Mouse (Mus musculus) spleen, adult 2 months (tissue): Measurements from ENCODE around the gene Ryr1. TPM values are rescaled to one million over a fixed set of nuclear protein-coding genes. Genes with fewer than 3 reads are reported as not detected.

ENCODE experiments used
- DNase-seq, 2 experiments: peaks; one replicate each; pipeline versions ENCODE4 v3.0.0 to v3.0.0-alpha.2; 2012 to 2021; ENCODE audit warnings: low spot score in 2 of 2, low read depth in 1 of 2
- H3K27ac ChIP-seq: fragments of 200-500 bp; 2 replicates; pipeline ENCODE4 v1.5.1; 2012; ENCODE audit warnings: low read length, inconsistent platforms; ENCODE audit not compliant: insufficient read depth
- H3K27me3 ChIP-seq: fragments of 200-500 bp; 2 replicates; pipeline ENCODE4 v1.6.1; 2012; ENCODE audit warnings: mild to moderate bottlenecking, moderate library complexity, low read length, inconsistent platforms; ENCODE audit not compliant: control insufficient read depth, insufficient read depth
- H3K36me3 ChIP-seq: fragments of 200-500 bp; 2 replicates; pipeline ENCODE4 v1.6.1; 2012; ENCODE audit warnings: mild to moderate bottlenecking, low read length, inconsistent platforms; ENCODE audit not compliant: control insufficient read depth, insufficient read depth
- H3K4me1 ChIP-seq: fragments of 200-500 bp; 2 replicates; pipeline ENCODE4 v1.6.1; 2011; ENCODE audit warnings: inconsistent platforms; ENCODE audit not compliant: control insufficient read depth, insufficient read depth, insufficient read length
- H3K4me3 ChIP-seq: fragments of 200-500 bp; 2 replicates; pipeline ENCODE4 v1.5.1; 2011; ENCODE audit warnings: mild to moderate bottlenecking, inconsistent platforms; ENCODE audit not compliant: insufficient read depth, insufficient read length; ENCODE audit errors: extremely low read depth
- CTCF ChIP-seq: fragments of 200-500 bp; IDR thresholded peaks from 2 replicates; pipeline ENCODE4 v1.5.1; 2011; ENCODE audit warnings: mild to moderate bottlenecking, inconsistent platforms; ENCODE audit not compliant: insufficient read depth, insufficient read length, insufficient replicate concordance; ENCODE audit errors: extremely low read depth
- POLR2A ChIP-seq: fragments of 200-500 bp; IDR thresholded peaks from 2 replicates; pipeline ENCODE4 v1.6.1; 2011; ENCODE audit warnings: low read depth, low read length, inconsistent platforms
- WGBS: fragments of 180-500 bp; shearing (Covaris S2); methylation state at CpG from one replicate; pipeline ENCODE4 v1.1.7; 2018; 5-methylcytosine and 5-hydroxymethylcytosine counted together
- polyA plus RNA-seq: library from polyadenylated mRNA; depleted of rRNA; stranded (reverse); fragments of >200 nt; gene quantifications from 2 replicates; pipeline ENCODE4 v1.2.3, GENCODE M21; 2012; rRNA removed

Gene Ryr1
- 0.27 TPM in 2 replicates for polyA plus RNA-seq

DNA sequence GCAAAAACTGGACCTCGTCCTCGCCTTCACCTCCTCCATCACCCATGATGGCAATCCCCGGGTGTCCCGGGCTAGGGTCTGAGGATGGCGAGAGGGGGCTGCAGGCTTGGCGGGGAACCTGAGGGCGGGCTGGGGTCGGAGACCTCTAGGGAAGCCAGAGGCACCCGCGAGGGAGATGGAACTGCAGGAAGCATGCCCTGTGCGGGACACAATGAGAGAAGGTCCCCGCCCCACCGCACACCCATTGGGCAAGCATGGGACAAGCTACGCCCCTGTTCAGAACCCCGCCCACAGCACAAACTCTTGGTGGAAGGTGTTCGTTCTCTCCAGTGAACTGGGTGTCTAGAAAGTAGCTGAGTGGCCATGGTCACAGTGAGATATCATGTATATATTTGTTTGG lies at the start of gene Ryr1:
Gene Ryr1, minus strand, starts transcription at position 210 of the 400 bp plus-strand sequence.
- peaks cover 2% of the 10 kb centered on the region; the same call in 1 of the 2 replicates for H3K27me3 ChIP-seq
- peak in 1 of 2 experiments; percentile 17 for DNase-seq
- H3K4me3 ChIP-seq = no peak within 1 kb of the TSS
- TF ChIP-seq CTCF (no peak), POLR2A (no peak)
- H3K36me3 ChIP-seq = no peaks in the 10 kb centered on the region
- no peaks in the 10 kb centered on the region; the same call in 1 of the 2 replicates for H3K4me1 ChIP-seq
- 2% methylated on average over 16 of the region's 16 CpGs for WGBS
- no peak within 1 kb of the TSS for H3K27ac ChIP-seq

DNA sequence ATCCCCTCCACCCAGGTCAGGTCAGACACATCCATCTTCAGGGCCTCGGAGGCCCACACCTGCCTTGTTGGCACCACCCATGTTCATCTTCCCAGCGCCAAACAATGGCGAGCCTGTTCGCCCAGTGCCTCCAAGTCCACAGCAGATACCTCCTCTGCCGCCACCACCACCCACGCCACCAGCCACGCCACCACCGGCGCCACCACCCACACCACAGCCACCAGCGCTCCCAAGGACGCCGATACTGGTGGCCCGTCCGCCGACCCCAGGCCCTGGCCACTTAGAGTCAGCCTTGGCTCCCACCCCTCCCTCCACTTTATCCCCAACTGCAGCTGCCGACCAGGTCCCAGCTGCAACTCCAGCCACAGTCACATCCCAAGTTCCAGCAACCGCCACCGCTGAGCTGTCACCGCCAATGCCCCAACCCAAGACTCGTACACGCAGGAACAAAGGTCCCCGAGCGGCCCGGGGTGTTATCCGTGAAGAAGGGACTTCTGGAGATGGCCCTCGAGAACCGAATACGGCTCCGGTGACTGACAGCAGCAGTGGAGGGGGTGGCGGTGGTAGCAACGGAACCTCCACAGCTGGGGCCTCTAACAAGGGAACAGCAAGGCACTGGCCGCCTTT lies 47.5 kb upstream of the Ryr1 start:
- H3K4me3 ChIP-seq = no peak overlapping the region
- H3K36me3 ChIP-seq = peaks cover 32% of the 10 kb centered on the region
- peaks cover 23% of the 10 kb centered on the region for H3K27me3 ChIP-seq
- no peak for DNase-seq
- 91% methylated on average over 32 of the region's 32 CpGs for WGBS
- no peak for TF ChIP-seq POLR2A
- TF ChIP-seq CTCF = no peak
- peaks cover 20% of the 10 kb centered on the region for H3K4me1 ChIP-seq
- H3K27ac ChIP-seq = no peak overlapping the region

DNA sequence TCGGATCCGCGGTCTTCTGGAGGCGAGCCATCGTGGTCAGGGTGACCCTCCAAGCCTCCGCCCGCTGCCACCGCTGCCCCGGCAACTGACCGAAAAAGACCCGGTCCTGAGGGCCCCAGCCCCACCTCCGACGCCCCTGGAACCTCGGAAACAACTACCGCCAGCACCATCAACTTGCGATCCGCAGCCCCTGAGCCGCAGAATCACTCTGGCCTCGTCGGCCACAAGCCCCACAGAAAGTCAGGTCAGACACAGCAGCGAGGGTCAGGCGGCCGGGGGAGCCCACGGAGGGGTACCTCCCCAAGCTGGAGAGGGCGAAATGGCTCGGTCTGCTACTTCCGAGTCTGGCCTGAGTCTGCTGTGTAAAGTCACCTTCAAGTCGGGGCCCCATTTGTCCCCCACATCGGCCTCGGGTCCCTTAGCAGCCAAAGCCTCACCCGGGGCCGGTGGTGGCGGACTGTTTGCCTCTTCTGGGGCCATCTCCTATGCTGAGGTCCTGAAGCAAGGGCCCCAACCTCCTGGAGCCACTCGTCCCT lies 46.7 kb upstream of the Ryr1 start:
- Histone ChIP-seq H3K4me3 (peak overlapping the region; percentile 48; the same call in 1 of the 2 replicates), H3K4me1 (peaks cover 20% of the 10 kb centered on the region), H3K27me3 (peaks cover 23% of the 10 kb centered on the region), H3K36me3 (peaks cover 32% of the 10 kb centered on the region), H3K27ac (no peak overlapping the region)
- DNase-seq = no peak
- no peak for TF ChIP-seq CTCF
- TF ChIP-seq POLR2A = no peak
- WGBS = 9% methylated on average over 34 of the region's 34 CpGs

DNA sequence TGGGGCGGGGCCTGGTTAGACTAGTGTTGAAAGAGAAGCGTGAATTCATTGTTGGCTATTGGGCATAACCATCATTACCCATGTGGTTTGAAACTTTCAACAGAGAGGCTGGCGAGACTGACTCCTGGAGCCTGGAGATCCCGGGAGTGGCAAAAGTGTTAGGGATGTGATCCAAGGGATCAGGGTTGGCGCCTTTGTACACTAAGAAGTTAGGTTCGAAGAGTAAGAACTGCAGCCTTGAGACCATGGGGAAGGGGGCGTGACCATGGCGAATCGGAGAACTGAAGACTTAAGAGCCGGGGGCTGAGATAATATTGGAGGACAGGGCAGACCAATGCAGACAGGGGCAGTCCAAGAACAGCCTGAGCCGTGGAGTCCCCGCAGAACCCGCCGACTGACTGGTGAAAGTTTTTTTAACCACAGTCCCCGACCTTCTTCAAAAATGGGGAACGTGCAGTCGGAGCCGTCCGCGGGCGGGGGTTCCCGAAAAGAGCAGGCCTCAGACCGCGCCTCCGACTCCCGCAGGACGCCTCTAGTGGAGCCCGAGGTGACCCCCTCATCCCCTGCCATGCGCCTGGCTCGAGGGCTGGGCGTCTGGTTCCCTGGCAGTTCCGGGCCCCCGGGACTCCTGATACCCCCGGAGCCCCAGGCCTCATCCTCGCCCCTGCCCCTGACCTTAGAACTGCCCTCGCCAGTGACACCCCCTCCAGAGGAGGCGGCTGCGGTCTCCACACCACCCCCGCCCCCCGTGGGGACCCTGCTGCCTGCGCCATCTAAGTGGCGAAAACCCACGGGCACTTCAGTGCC lies 46.0 kb upstream of the Ryr1 start:
- peak in 1 of 2 experiments; percentile 37 for DNase-seq
- Histone ChIP-seq H3K27me3 (peaks cover 23% of the 10 kb centered on the region), H3K36me3 (peaks cover 27% of the 10 kb centered on the region)

DNA sequence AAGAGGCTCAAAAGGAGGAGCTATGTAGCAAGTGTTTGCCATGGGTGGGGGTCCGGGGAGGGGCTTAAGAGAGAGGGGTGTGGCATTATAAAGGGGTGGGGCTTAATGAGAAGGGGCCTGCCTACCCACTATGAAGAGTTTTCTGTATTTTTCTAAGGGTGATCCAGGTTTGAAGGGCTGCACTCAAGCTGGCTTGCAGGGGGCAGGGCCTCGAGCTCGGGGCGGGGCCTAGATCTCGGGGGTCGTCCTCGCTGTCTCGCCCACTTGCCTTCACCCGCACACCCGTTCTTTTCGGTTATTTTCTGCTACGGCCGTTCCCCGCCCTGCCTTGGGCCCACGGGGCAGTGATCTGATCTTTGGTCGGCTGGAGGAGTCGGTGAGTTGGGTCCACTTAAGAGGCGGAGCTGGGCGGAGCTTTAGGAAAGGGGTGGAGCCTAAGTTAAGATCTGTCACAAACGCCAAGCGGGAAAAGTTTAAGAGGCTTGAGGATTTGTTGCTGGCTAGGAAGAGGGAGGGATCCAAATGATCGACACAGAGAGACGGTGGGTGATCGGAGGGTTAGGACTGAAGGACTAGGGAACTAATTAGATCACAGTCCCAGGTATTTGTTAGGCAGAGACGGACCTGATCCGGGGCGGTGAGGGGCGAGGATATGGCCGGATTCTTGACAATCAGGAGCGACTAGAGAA lies 45.2 kb upstream of the Ryr1 start, which contains the start of the genes Ggn and Spred3:
Gene Ggn, plus strand, starts transcription at position 145 of the 689 bp plus-strand sequence.
Gene Spred3, minus strand, starts transcription at position 346 of the 689 bp plus-strand sequence.
- DNase-seq = peak in 1 of 2 experiments; percentile 36
- Histone ChIP-seq H3K4me3 (peak within 1 kb of the TSS; percentile 48), H3K36me3 (peaks cover 19% of the 10 kb centered on the region), H3K27me3 (peaks cover 23% of the 10 kb centered on the region), H3K4me1 (peaks cover 20% of the 10 kb centered on the region), H3K27ac (no peak within 1 kb of the TSS)
- TF ChIP-seq CTCF (no peak), POLR2A (no peak)
- WGBS = under 1% methylated on average over 30 of the region's 30 CpGs

More for the DNA sequence above, 46.0 kb upstream of the Ryr1 start:
- H3K4me1 ChIP-seq = peaks cover 20% of the 10 kb centered on the region
- peak overlapping the region; percentile 48 for H3K4me3 ChIP-seq
- WGBS = under 1% methylated on average over 43 of the region's 43 CpGs
- TF ChIP-seq POLR2A (no peak), CTCF (no peak)
- no peak overlapping the region for H3K27ac ChIP-seq
